Mouse (Mus musculus): ENCODE data around the gene Phlpp1.

The Phlpp1 gene

DNA sequence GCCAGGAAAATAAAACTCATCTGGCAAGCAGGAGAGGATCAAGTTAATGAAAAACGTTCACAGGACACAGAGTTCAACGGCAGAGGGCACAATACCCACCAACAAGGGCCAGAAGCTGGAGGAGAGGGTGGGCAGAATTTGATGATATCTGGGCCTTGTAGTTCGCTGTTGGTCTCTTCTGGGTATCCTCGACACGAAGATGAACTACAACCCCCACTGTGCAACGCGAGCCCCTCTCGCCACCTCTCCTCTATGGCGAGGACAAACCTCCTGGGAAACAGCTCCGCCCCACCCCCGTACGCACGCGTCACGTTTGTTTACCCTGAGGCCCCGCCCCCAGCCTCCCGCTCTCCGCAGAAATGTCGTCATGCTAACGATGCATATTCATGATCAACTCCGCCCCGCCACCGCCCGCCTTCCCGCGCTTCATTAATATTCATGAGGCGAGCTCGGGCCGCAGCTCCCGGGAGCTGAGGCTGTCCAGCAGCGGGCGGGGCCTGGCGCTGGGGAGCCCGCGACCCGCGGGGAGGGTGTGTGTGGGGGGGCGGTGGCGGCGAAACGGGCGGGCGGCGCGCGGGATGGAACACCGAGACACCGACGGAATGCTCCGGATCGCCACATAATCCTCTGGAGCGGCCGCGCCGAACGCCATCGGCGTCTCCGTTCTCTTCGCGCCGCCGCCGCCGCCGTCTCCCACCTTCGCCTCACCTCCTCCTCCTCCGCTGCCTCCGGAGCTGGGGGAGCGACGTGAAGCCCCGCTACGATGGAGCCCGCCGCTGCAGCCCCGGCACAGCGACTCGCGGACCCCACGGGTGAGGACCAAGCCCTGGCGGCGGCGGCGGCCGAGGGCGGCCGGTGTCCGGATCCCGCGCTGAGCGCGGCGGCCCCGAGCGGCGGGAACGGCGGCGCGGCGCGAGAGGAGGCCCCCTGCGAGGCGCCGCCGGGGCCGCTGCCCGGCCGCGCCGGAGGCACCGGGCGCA lies at the start of gene Phlpp1:
Gene Phlpp1, plus strand, starts transcription at position 512 of the 980 bp plus-strand sequence.
- DNase-seq = peak; percentile 100

DNA sequence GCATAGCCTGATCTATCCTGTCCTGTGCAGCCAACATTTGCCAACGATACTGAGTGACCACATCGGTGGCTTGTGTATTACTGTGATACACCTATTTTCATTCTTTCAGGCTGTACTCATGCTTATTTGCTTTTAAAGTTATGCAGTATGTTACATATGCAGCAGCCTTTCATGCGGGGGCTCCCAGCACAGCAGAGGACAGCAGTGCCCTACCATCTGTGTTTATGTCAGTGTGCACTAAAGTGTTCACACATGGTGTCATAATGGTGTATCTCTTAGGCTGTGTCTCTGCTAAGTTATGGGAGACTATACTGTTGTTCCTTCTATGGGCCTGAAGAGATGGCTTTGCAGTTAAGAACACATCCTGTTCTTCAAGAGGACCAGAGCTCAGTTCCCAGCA lies 45.0 kb upstream of the Phlpp1 start:
- DNase-seq = no peak

DNA sequence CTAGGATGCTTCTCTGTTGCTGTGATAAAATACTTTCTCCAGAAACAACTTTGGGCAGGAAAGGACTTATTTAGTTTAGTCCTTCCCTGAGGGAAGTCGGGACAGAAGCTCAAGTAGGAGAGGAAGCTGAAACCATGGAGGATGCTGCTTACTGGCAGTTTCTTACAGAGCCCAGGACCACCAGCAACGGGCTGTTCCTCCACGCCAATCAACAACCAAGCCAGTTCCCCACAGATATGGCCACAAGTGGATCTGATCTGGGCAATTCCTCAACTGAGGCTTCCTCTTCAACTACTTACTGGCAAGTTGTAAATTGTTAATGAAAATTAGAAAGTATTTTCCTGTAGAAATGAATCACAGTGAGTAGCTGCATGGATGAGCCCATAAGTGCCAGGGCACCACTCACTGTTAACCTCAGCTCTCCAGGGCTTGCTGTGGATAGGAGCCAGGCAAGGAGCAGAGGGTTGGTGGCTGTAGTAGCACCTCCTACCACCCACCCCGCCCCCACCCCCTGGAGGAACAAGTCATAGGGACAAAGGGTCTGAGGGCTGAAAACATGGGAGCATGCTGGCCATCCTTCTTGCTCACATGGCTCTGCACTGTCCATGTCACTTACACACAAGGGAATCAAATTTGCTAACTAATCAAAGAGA lies 39.7 kb upstream of the Phlpp1 start:
- DNase-seq = no peak

DNA sequence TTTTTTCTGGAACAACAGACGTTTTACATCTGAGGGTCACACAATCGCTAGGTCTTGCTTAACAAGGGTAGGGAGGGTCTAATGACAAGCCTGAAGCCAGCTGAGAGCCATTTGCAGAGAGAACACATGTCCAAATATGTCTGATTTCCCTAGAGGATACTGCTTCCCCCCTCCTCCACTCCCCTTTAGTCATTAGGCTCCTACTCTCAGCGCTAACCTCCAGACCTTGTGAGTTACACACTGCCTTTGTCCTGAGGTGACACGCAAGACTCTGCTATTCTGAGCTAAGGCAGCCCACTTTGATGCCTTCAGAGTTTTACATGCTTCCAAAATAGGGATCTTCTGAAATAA lies 39.2 kb upstream of the Phlpp1 start:
- DNase-seq = no peak

DNA sequence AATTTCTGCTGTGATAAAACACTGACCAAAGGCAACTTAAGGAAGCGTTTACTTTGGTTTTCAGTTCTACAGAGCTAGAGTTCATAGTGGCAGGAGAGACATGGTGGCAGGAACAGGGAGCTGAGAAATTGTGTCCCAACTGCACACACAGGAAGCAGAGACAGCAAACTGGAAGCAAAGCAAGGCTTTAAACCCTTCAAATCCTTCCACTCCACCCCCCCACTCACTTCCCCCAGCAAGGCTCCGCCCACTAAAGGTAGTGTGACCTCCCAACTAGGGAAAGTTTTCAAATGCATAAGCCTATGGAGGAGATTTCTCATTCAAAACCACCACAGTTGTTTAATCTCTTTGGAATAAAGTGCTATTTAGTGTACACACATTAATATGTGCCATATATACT lies 32.9 kb upstream of the Phlpp1 start:
- DNase-seq = no peak

DNA sequence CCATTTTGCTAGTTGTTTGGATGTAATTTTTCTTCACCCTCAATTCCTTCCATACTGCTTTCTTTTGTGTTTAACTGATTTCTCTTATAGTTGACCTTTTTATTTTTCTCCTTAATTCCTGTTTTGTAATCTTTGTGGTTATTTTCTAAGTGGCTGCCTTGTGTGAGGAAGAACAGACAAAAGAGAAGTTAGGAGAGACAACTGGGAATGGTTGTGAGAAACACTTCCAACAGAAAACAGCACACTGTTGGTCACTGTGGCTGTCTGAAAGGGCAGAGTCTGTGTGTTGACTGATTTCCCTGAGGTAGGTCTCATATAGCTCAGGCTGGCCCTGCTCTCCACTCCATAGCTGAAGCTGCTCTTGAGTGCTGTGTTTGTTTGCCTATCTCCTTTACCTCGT lies 32.4 kb upstream of the Phlpp1 start:
- DNase-seq = no peak

DNA sequence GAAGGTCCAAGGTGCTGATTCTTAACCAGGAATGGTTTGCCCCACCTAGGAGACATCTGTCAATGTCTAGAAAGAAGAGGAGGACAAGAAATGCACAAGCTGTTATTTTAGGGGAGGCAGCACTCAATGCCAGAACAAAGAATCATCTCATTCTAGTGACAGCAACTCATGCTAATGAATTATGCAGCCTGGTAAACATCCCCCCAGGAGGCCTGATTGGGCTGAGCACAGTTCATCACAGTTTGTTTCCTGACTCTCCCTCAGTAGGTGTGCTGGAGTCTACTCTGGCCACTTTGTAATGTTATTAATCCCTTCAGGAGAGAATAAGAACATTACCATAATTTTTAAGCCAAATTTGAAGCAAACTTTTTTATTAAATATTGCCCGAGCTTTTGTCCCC lies 29.5 kb upstream of the Phlpp1 start:
- no peak for DNase-seq

DNA sequence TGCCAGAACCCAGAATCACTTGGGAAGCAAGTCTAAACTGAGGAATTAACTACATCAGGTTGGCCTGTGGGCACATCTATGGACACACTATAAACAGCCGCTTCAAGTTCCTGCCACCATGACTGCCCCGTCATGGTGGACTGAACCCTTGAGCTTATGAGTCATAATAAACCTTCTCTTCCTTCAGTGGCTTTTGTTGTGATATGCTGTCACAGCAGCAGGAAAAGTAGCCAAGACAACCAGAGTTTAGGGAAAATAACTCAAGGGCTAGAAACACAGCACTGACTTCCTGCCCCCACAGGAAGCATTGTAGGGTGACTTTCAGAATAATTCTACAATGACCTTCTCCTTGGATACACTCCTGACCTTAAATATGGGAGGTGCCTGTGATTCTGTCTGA lies 27.0 kb upstream of the Phlpp1 start:
- DNase-seq = no peak

DNA sequence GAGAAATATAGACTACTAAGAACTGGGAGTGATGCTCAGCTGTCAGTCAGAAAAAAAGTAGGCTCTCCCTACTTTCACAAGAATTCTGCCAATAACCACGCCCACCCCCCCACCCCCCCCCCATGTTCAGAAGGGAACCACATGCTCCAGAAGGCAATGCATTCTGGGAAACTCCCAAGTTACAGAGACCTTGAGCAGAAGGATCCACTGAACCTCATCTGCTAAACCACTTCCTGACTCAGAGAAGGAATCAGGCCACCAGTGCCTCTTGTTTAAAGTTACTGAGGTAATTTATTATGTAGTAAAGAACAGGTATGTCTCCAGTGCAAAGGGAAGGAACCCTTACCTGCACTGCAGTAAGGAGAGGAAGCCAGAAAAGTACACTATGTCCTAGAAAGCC lies 26.5 kb upstream of the Phlpp1 start:
- DNase-seq = no peak

DNA sequence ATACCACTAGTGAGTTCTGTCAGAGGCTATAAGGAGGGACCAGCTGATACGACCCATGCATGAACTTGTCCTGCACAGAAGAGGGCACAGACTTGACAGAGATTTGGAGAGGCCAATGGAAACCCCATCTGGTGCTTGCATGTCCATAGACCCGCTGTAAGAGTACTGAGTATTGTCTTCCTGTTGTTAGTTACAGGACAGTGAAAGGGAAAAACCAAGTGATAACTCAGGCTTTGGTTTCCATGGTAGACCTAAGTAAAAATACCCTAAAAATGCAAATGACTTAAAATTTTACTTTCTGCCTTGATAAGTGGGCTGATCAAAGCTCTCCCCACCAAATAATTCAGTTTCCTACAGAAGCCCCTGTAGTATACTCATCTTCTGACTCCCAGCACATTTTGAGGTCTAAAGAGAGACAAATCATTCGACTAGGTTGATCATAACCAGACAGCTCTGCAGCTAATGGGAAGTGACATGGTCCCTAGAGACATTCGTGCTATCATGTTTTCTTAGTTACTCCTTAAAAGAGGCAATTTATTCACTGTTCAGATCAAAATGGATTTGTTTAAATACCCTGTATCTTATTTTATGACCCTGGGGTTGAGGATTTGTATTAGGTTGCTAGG lies 25.9 kb upstream of the Phlpp1 start:
- DNase-seq = no peak

DNA sequence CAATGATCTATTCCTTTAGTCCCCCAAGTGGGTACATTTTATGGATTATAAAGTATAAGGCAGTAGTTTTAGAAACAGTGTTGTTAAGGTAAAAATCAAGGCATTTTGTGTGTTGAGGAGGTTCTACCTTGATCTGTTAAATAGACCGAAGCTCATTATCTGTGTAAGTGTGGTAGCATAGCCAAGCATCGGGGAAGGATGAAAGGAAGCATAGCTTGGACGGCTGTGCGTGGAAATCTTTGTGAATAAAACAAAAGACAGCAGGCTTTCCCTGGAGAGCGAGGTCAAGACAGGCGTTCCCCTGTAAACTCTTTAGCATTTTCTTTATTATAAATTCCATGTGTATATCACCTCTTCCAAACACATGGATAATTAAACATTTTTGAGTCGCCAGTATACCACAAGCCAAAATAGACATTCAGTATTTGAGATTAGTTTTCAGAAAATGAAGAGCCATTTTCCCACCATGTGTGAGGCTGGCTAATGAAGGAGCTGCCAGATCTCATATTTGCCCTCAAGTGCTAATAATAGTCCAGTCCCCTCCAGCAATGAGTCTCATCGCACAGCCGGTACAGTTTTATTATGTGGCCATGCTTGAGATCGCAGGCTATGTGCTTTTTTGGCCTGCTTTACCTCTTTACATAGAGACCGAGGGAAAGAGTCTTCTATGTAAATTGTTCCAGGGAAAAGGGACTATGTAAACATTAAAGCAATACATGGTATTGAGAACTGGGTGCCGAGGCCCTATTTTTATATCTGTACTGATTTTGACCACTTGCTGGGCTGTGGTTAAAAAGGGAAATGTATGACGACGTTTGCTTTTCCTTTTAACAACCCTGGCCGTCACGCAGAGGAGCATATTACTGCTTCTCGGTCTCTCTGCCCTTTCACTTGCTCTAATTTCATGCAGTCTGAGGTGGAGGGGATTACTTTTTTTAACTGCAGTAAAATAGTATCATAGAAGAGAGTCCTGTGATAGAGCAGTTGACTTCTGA lies 22.9 kb upstream of the Phlpp1 start:
- no peak for DNase-seq

DNA sequence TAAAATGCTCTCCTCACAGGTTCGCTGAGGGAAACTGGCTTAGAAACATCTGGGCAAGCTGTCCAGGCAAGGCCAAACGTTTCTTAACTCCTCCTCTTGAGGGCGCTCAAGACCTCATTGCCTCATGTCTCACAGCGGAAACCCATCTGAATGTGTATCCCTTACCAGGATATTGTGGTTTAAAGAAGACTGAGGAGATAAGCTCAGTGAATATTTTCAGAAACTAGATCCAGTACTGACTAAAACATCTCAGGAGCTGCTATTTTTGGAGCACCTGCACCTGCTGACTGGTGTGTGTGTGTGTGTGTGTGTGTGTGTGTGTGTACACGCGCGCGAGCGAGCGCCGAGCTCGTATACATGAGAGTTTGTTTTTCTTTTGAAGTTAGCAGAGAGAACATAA lies 19.7 kb upstream of the Phlpp1 start:
- DNase-seq = peak; percentile 72

DNA sequence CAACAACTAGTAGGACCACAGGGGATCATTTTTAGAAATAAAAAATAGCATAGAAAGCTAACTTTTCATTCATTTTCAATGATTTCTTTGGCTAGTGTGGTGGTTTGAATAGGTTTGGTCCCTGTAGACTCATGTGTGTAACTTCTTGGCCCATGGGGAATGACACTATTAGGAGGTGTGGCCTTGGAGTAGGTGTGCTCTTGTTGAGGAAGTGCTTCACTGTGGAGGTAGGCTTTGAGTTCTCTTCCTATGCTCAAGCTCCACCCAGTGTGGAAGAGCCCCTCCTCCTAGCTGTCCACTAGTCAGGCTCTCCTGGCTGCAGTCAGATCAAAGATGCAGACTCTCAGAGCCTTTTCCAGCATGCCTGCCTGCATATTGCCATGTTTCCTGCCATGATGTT lies 18.8 kb upstream of the Phlpp1 start:
- DNase-seq = no peak

DNA sequence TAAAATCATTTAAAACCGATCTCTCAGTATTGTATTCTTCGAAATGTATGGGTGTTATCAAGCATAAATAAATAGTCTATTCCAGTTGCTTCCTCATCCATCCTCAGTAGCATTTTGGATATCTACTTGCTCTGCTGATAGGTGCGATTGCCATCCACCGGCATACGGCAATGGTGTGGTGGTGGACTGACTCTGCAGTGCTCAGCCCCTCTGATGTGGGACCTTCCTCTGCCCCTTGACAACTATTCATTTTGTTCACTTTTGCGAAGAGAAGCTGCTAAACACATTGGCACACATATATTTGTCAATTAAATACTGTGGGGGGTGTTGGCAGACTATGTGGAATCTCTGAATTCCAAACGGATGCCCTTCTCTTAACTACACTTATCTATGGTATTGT lies 17.0 kb upstream of the Phlpp1 start:
- no peak for DNase-seq

DNA sequence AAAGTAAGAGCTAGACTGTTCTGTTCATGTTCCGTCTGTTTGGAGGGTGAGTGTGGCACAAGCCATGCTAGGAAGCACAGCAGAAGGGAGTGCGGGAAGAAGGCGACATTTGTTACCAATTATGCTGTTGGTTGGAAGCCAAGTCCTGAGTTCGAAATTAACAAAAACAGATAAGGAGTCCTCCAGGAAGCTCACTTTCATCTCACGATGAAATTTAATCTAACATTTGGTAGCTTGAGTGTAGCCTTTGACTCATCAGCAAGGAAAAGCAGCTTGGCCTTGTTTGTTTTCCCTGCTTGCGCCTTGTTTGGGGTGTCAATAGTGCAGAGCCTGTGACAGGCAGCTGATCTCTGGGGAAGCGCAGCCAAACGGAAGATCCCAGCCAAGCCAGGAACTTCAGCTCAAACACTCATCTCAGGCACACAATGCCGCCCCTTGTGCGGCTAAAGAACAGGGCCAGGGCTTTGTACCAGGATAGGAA lies 16.4 kb upstream of the Phlpp1 start:
- no peak for DNase-seq

DNA sequence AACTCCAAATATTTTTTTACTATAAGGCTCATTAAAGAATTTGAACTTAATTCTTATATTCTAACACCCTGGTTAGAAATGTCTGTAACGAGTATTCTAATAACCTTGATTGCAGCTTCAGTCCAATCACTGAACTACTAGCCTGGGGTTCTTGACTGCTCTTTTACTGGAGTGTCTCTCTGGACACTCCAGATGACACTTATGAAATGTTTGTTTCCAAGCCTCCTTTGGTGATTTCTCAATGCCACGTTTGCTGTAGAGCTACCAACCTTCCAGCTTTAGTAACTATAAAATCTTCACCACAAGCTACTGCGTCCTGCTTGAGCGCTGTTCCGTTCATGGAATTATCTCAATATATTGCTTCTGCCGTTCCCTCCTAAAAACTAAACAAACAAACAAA lies 15.8 kb upstream of the Phlpp1 start:
- DNase-seq = no peak

DNA sequence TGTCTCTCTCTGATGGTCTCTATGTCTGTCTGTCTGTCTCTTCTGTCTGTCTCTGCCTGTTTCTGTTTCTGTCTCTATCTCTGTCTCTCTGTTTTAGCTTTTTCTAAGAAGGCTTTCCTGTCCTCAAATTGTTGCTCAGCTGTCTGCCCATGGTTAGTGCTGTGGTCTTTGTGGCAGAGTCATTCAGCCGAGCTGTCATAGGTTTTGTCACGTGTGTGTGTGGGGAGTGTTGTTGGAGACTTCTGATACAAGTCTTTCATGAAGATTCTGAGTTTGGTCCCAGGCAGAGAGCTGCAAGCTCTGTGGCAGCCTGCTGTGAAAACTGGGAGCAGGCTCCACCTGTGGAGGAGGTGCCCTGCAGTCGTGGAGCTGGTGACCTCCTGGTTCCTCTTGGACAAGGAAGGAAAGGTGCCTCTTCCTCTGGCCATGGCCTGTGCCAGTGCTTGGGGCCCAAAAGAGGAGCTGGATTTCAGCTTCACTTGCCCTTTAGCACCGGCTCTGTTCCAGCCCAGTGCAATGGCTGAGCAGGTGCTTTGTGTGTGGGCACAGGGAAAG lies 13.5 kb upstream of the Phlpp1 start:
- no peak for DNase-seq

DNA sequence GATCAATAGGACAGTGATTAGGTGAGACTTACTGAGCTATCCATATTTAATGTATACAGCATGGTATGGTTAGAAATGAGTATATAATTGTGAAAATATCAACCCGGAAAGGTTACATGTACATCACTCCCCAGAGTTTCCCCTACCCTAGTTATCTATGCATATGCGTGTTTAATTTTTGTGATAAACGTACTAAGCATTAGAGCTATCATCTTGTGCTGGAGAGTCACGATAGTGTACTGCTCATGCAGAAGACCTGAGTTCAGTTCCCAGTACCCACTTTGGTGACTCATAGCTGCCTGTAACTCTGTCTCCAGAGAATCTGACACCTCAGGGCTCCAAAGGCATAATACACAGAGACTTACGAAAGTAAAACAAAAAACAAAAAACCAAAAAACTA lies 11.9 kb upstream of the Phlpp1 start:
- DNase-seq = no peak

DNA sequence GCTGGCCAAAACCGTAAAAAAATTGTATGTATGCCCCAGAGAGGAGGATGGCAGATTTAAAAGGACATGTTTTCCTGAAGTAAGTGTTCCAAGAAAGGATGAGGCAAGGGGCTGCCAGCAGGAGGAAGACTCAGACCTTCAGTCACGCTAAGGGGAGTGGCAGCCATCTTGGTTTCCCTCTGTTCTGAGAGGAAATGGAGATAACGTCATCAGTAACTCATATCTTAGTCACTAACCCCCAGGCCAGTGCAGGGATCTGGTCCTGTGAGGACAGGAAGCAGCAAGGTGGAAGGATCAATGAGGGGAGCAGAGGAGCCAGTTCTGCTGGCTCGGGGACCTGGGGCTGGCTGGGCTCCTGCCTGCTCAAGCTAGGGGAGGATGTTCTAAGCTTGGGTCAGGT lies 10.6 kb upstream of the Phlpp1 start:
- no peak for DNase-seq

DNA sequence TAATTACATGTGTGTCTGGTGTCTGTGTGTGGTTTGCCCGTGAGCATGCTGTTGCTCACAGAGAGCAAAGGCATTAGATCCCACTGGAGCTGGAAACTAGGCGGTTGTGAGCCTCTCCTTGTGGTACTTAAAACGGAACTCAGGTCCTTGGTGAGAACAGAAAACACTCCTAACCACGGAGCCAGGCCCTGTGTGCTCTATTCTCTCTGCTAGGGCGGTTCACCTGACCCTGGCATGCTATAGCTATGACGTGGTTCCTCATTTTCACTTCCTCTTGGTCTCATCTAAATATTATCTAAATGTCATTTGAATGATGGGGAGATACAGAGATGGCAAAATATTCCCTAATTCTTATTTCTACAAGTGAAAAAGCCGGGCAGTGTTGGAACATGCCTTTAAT lies 9.0 kb upstream of the Phlpp1 start:
- no peak for DNase-seq

DNA sequence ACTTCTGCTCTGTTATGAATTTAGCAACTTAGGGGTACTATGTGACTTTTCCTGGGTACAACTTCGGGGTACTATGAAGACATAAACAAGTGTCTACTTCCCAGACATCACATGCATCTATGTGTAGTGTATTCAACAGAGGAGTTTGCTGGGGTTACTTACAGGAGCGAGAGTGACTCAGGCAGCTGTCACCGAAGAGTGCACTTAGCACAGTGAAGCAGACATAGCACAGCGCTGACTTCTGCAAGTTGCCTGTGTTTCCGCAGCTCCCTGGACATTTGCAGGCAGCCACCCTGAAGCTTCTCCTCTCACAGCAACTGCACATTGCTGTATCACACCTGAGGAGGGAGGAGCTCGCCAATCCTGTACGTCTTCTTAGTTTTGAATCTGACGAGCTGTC lies 8.2 kb upstream of the Phlpp1 start:
- DNase-seq = no peak

DNA sequence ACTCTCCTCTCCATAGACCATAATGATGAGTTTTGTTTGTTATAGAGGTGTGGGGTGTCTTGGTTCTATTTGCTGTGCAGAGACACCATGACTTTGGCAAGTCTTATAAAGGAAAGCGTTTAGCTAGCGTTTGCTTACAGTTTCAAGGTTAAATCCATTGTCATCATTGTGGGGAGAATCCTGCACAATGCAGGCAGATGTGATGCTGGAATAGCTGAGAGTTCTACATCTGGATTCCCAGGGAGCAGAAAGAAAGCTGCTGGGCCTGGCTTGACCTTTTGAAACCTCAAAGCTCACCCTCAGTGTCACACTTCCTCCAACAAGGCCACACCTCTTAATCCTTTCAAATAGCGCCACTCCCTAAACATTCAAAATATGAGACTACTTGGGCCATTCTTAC lies 7.4 kb upstream of the Phlpp1 start:
- no peak for DNase-seq

Data from thymus, postnatal 4 days (tissue).